Mouse (Mus musculus): ENCODE measurements around the gene Rab42. TPM values are rescaled to one million over a fixed set of nuclear protein-coding genes. Genes with fewer than 3 reads are reported as not detected.
"Not testable (repeated sequence)": the region's sequence is repeated elsewhere in the genome, so short reads cannot be mapped to it uniquely, and the experiment has no call there.

Rab42 gene
- polyA plus RNA-seq, 1 experiment from 2014 or later = 0.73 TPM

DNA sequence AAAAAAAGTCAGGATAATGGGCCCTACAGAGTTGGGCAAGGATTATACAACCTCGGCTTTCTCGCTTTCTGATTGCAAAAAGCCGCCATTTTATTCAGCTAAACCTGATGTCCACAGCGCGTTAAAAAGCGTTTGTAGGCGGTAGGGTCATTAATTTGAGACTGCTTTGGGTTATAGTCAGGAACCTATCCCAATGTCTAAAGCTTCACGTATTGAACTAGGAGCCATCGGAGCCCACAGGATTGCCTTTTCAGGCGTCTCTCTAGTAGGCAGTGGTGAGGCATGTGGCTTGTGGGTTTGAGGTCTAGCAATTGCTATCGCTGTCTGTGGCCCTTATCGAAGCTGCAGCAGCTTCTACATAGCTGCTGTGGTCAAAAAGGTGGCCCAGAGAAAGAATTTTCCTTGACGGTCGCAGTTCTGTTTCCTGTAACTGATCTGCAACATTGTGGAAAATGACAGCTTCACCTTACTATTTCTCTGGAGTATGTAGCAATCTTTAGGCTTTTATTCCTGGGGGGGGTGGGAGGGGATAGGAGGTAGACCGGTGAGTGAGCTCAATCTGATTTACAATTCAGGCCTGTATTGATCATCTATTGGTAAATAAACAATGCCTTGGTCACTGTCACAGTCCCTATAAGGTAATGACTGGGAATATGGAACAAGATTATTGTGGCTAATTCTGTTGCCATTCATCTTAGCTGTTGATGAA is 6.1 kb upstream of the Rab42 start:
- Histone ChIP-seq H3K4me3 (ENCODE audit: low read depth, low read length) (peak overlapping the region; percentile 79), H3K4me1 (ENCODE audit: insufficient read depth) (peaks cover 12% of the 10 kb centered on the region), H3K27me3 (ENCODE audit: insufficient read depth, low read length) (no peaks in the 10 kb centered on the region), H3K27ac (ENCODE audit: low read depth) (peak overlapping the region; percentile 71), H3K9ac (replicated peaks) (peak overlapping the region; percentile 81), H3K36me3 (replicated peaks; ENCODE audit: insufficient read depth, low read length) (peaks cover 30% of the 10 kb centered on the region), H3K9me3 (ENCODE audit: low read length) (no peaks in the 10 kb centered on the region), H3K4me2 (ENCODE audit: low read depth, low read length) (peak overlapping the region; percentile 80)
- TF ChIP-seq CTCF (IDR thresholded peaks at IDR 0.05; ENCODE audit: low read depth) = no peak
- no peak for TF ChIP-seq EP300 (IDR thresholded peaks at IDR 0.05; ENCODE audit: low read depth)
- 0 out of 2 replicates have a peak, but pooled peaks have one; percentile 17 for ATAC-seq
- peak; percentile 41 for DNase-seq
- under 1% methylated on average over 15 of the region's 15 CpGs for WGBS (ENCODE audit: insufficient replicate concordance)

DNA sequence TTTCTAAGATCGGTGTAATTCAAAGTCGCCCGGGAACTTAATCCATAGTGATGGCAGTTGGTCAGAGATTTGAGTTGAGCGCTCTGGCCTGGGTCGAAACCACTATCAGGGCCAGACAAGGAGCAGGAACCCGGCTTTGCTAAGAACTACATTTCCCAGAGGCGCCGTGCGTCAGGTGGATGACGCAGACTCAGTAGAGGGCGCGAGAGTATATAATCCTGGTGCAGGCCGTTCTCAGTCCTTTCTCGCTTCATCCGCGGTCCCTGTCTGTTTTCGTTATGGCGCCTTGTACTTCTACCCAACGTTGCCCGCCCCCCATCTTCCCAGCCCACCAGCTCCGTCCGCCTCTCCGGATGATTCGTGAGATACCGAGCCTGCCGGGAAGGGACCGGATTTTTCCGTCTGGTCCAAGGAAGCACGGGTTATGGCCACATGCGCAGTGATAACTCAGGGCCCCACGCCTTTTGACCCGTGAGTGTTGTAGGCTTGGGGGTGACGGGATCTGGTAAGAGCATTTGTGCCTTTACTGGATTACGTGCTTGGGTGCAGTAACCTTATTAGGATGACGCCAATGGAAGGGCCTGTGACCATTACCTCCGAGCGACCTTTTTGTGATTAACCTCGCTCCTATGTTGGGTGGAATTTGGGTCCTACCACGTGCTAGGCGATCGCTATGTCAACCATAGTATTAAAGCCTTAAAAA is 5.4 kb upstream of the Rab42 start:
- WGBS (ENCODE audit: insufficient replicate concordance) = under 1% methylated on average over 41 of the region's 41 CpGs

DNA sequence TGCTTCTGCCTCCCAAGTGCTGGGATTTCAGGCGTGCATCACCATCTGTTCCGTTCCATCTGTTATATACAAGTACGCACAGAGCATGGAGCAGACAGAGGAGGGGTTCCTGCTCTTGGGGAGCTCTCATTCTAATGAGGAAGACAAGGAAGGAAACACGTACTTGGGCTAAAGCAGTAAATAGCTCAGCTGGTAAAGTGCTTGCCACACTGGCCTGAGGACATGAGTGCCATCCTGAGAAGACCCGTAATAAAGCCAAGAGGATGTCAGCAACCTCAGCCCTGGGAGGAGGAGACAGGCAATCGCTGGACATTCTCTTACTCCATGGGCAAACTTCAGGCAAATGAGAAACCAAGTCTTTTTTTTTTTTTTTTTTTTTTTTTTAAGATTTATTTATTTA is 2.8 kb upstream of the Rab42 start:
- peak overlapping the region; percentile 19; the same call in 1 of the 2 replicates for H3K27ac ChIP-seq (ENCODE audit: low read depth)
- DNase-seq (no peak), ATAC-seq (no peak)
- H3K4me1 ChIP-seq (ENCODE audit: insufficient read depth) = peaks cover 16% of the 10 kb centered on the region
- H3K9ac ChIP-seq (replicated peaks) = no peak overlapping the region
- H3K36me3 ChIP-seq (replicated peaks; ENCODE audit: insufficient read depth, low read length) = peaks cover 13% of the 10 kb centered on the region
- no peak overlapping the region for H3K4me2 ChIP-seq (ENCODE audit: low read depth, low read length)
- TF ChIP-seq CTCF (IDR thresholded peaks at IDR 0.05; ENCODE audit: low read depth) = no peak
- TF ChIP-seq EP300 (IDR thresholded peaks at IDR 0.05; ENCODE audit: low read depth) = no peak
- no peak overlapping the region for H3K4me3 ChIP-seq (ENCODE audit: low read depth, low read length)
- H3K27me3 ChIP-seq (ENCODE audit: insufficient read depth, low read length) = no peaks in the 10 kb centered on the region
- no peaks in the 10 kb centered on the region for H3K9me3 ChIP-seq (ENCODE audit: low read length)
- WGBS (ENCODE audit: insufficient replicate concordance) = 42% methylated on average over 6 of the region's 6 CpGs

More for the DNA sequence above, 5.4 kb upstream of the Rab42 start:
- DNase-seq = peak; percentile 87
- H3K4me2 ChIP-seq (ENCODE audit: low read depth, low read length) = peak overlapping the region; percentile 80
- H3K4me3 ChIP-seq (ENCODE audit: low read depth, low read length) = peak overlapping the region; percentile 79
- H3K36me3 ChIP-seq (replicated peaks; ENCODE audit: insufficient read depth, low read length) = peaks cover 27% of the 10 kb centered on the region
- no peaks in the 10 kb centered on the region for H3K9me3 ChIP-seq (ENCODE audit: low read length)
- peak overlapping the region; percentile 81 for H3K9ac ChIP-seq (replicated peaks)
- TF ChIP-seq EP300 (IDR thresholded peaks at IDR 0.05; ENCODE audit: low read depth) (no peak; the same call in 1 of the 2 replicates), CTCF (IDR thresholded peaks at IDR 0.05; ENCODE audit: low read depth) (0 out of 2 replicates have a peak, but pooled peaks have one; percentile 13)
- no peaks in the 10 kb centered on the region for H3K27me3 ChIP-seq (ENCODE audit: insufficient read depth, low read length)
- peak; percentile 90 for ATAC-seq
- peaks cover 12% of the 10 kb centered on the region for H3K4me1 ChIP-seq (ENCODE audit: insufficient read depth)
- H3K27ac ChIP-seq (ENCODE audit: low read depth) = peak overlapping the region; percentile 71

DNA sequence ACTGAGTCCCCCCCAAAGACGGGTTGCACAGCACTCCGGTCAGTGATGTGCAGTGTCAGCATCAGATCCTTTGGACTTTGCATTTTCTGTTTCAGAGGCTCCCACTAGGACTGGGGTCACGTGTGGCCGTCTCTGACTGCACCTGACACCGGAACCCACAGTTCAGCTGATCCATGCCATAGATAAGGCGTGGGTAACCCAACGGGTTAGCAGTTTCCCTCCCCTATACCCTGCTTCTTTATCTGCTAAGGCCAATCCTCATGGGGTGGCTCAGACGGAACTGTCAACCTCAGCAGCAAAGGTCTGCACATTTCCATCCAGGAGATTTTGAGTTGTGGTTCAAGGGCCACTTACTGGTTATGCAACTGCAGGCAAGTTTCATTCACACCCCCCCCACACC is 2.1 kb upstream of the Rab42 start:
- H3K4me3 ChIP-seq (ENCODE audit: low read depth, low read length) = no peak overlapping the region
- DNase-seq = no peak
- TF ChIP-seq CTCF (IDR thresholded peaks at IDR 0.05; ENCODE audit: low read depth) (no peak), EP300 (IDR thresholded peaks at IDR 0.05; ENCODE audit: low read depth) (no peak)
- no peaks in the 10 kb centered on the region for H3K27me3 ChIP-seq (ENCODE audit: insufficient read depth, low read length)
- WGBS (ENCODE audit: insufficient replicate concordance) = 44% methylated on average over 8 of the region's 8 CpGs
- H3K9ac ChIP-seq (replicated peaks) = no peak overlapping the region
- H3K4me1 ChIP-seq (ENCODE audit: insufficient read depth) = peaks cover 14% of the 10 kb centered on the region
- H3K9me3 ChIP-seq (ENCODE audit: low read length) = no peaks in the 10 kb centered on the region
- ATAC-seq = no peak
- no peak overlapping the region for H3K4me2 ChIP-seq (ENCODE audit: low read depth, low read length)
- no peak overlapping the region; the same call in 1 of the 2 replicates for H3K27ac ChIP-seq (ENCODE audit: low read depth)
- peaks cover 6% of the 10 kb centered on the region for H3K36me3 ChIP-seq (replicated peaks; ENCODE audit: insufficient read depth, low read length)

DNA sequence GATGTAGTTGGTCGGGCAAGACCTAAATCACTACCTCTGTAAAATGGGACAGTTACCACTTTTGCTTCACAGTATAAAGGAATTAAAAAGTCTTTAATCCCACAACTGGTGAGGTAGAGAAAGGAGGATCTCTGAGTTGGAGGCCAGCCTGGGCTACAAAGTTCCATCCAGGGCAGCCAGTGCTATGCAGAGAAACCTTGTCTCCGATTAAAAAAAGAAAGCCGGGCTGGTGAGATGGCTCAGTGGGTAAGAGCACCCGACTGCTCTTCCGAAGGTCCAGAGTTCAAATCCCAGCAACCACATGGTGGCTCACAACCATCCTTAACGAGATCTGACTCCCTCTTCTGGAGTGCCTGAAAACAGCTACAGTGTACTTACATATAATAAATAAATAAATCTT is 299 bp upstream of the Rab42 start:
- Histone ChIP-seq H3K4me2 (ENCODE audit: low read depth, low read length) (peak overlapping the region; percentile 87), H3K4me3 (ENCODE audit: low read depth, low read length) (peak overlapping the region; percentile 53)
- not testable (repeated sequence) for H3K36me3 ChIP-seq (replicated peaks; ENCODE audit: insufficient read depth, low read length); H3K9ac ChIP-seq (replicated peaks); H3K4me1 ChIP-seq (ENCODE audit: insufficient read depth); H3K9me3 ChIP-seq (ENCODE audit: low read length); ATAC-seq; DNase-seq; H3K27ac ChIP-seq (ENCODE audit: low read depth); H3K27me3 ChIP-seq (ENCODE audit: insufficient read depth, low read length)
- WGBS (ENCODE audit: insufficient replicate concordance) = 41% methylated on average over 6 of the region's 6 CpGs
